Mouse (Mus musculus) adrenal gland, postnatal 25 days (tissue): ENCODE data around the gene Ado. TPM values are rescaled to one million over a fixed set of nuclear protein-coding genes. Genes with fewer than 3 reads are reported as not detected.

Experiments
- DNase-seq: peaks from one replicate; pipeline ENCODE4 v3.0.0; 2021; ENCODE audit warnings: mixed read lengths
- long read RNA-seq: library from polyadenylated mRNA; stranded (forward); transcript quantifications from one replicate; pipeline ENCODE4 v2.0.0, GENCODE M21; 2021
- total RNA-seq: library from RNA; stranded (reverse); gene quantifications from 2 replicates; pipeline ENCODE4 v1.2.3, GENCODE M21; 2021

The Ado gene
- total RNA-seq, result 31.5 and 31.7 TPM in 2 replicates
- long read RNA-seq, full-length matches to known transcripts, result 39 of 39 reads
- long read RNA-seq, partial matches to known transcripts, result 0 of 39 reads
- long read RNA-seq, other reads (novel, unspliced or antisense), result 0 of 39 reads

DNA sequence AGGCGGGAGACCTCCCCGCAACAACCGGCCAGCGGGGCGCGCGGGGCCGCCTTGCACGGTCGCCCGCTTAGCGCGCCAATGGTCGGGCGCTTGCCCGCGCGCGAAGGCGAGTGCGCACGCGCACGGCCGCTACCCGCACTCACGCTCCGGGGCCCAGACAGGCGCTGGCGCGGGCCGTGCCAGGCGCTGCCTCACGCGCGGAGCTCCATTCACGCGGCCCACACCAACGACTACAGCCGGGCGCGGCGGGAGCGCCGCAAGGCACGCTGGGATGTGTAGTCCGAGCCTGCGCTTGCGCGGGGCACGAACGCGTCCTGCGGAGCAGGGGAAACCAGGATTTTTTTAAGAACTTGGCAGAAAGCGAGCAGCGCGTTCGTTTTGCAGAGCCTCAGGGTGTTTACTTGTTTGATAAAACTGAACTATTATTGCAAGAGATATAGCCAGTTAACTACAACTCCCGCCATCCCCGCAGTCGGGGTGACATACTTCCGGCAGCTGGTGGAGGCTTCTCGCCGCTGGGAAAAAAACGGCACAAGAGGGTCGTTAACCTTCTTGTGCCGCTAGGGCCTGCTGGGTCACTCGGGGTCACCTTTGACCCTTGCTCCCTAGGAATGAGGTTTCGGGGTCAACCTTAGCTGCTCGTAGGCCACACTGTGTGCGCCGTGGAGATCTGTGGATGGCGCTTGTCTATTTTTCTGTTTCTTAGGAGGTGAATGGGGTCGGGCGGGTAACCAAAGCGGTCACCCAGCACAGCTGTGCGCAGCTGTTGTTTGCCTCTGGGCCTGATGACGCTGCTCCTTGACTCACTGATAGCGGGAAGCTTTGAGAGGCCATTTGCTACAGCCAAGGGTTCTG, at the start of gene Ado:
Gene Ado, minus strand, starts transcription at position 79 of the 855 bp plus-strand sequence.
- DNase-seq, result peak; percentile 90

DNA sequence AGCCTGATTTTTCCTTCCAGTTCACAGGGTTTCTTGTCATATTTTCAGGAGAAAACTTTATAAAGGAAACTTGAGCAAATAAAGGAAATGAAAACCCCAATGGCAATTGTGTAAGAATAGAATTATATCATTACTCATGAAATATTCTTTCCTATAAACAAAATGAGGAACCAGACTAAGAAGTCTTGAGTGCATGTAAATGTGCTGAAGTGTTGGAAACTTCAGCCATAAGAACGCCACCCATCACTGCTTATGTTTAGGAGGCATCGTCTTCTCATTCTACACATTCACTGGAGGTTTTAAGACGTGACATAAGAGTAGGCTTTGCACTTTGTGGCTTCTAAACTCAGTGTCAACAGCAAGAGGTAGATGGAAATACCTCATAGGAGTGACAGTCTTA, 46.5 kb upstream of the Ado start:
- DNase-seq, result no peak

DNA sequence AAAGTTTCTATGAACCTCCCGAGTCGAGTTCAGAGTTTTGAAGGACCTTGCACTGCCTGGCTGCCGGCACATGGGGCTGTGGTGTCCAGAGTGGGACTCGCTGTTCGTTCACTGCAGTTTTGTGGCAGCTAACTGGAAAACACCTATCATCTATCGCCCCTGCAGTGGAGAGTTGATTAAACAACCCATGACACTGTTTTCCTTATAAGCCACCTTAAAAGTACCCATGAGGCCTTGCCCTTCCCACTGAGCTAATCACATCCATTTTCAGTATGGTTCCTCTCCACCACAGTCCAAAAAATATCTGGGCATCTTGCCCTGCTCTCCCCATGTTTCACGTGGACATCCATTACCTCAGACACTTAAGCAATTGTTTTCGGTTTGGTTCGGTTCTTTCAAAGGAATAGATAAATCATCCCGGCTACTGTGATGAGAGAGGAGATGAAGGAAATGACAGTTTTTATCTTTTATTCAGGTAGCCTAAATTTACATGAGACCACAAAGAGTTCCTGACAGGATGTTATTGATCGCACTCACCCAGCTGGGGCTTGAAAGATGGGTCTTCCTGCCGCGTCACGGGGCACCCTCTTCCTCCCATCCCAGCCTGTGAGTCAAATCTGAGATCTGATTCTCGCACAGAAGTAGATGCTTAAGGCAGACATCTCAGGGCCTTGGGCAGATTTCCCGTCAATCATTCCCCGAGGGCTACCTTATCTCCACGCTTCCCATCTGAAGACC, 37.3 kb upstream of the Ado start:
- DNase-seq, result no peak

DNA sequence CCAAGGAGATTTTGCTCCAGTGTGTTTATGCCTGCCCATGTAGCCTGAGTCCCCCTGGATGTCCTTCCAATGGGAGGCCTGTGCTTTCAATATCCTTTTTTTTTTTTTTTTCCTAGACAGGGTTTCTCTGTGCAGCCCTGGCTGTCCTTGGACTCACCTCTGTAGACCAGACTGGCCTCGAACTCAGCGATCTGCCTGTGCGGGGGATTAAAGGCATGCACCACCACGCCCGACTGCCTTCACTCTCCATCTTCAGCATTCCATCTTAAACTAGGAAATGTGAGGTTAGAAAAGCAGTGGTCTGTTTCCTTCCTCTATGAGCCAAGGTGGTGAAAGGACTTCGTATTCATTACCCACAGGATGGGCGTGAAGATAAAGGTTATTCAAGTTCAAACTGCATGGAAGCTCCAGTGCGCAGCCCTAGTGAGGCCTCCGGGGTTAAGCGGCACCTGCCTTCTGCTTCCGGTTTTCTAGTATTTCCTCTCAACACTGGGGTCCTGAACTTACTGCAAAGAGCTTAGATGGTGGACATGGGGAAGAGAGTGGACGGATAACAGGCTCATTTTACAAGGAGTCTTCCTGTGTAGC, 33.0 kb upstream of the Ado start:
- no peak for DNase-seq

DNA sequence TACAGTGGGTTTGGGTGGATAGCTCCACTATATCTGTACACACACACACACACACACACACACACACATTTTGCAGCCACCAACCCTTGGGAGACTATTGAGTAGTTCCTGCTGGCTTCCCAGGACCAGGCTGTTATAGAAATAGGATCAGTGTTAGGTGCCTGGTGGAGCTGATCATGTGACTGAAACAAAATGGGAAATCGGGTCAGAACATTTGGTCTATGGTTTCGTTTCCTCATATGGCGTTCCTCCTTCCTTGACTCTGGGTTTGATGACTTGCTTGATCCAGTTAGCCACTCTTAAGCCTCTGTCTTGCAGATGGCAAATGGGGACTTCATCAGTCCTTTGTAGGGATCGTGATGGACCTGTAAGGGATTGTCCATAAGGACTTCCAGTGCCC, 31.1 kb upstream of the Ado start:
- no peak for DNase-seq

DNA sequence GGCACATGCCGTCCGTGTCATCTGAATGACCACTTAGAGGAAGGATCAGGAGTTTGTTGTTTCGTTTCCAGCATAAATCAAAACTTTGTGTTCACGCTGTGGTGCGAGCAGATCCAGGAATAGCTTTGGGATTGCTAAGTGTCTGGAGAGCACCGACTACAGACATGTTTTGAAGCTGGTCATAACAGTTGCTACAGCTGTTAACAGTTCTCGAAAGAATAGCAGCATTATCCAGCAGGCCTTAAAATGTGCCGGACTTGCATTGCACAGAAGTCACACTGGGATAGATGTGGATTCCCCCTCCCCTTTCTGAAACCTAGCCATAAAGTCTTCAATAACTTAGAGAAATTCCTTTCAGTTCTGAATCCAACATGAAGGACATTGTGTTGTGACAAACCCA, 24.6 kb upstream of the Ado start:
- no peak for DNase-seq

DNA sequence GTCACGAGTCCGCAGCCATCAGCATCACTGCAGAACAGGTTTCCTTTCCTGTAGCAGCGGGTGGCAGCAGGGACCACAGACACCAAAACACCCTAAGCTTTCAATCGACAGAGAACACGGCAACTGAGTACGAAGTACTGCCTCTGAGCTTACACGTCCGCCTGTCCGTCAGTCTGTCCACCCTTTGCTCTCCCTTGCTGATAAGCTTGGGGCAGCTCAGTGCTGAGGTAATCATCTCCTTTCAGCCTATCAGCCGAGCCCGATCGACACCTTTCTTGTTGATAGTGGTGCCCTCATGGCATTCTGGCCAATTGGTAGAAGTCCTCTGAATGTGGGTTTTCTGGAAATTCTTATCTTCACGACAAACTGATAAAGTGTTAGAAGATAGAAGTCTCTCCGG, 22.7 kb upstream of the Ado start:
- no peak for DNase-seq

DNA sequence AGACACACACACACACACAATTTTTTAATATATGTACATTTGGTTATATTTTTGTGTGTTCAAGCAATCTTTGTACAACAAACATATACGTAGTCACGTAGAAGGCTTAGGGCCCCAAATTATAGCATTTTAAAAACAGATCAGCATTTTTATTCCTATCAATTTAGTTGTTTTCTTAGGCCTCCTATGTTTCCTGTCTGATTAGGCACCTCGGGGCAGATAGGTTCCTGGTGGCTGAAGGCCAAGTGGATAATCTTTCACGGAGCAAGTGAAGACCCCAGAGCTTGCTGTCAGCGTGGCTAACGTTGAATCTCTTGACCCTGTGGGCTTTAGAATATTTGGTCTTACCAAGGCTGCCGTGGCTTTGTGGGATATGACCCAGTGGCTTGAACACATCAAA, 20.8 kb upstream of the Ado start:
- DNase-seq, result no peak

DNA sequence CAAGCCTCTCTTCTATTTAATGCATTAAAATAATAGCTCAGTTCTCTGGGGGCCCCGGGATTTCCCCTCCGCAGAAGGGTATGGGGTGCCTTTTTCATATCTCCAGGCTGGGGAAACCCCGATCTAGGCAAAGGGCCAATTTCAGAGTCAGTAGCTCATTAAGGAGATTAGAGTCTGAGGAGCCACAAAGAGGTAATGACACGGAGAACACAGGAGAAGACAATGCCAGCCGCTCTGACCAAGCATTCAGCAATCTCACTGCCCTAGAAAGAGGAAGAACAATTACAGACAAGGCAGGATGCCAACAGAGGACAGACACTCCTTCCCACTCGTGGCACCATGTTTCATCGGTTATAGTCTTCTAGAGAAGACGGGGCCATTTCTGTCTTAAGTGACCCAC, 17.3 kb upstream of the Ado start:
- no peak for DNase-seq

DNA sequence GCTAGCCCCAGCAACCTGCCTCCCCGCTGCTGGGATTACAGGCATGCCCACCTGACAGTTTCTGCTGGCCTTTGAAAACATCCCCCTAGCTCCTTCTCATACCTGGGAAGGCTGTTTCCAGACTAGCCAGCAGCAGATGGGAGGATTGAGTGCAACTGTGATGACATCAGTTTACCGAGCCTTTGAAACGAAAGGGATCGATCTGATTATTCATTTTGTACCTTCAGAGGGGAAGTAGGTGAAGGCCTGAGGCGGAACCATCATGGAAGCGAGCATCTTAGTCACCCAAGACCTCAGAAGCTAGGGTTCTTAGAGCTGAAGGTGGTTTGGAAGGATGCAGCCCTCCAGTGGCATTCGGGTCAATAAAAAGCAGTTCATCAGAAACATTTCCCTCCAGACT, 15.8 kb upstream of the Ado start:
- no peak for DNase-seq

DNA sequence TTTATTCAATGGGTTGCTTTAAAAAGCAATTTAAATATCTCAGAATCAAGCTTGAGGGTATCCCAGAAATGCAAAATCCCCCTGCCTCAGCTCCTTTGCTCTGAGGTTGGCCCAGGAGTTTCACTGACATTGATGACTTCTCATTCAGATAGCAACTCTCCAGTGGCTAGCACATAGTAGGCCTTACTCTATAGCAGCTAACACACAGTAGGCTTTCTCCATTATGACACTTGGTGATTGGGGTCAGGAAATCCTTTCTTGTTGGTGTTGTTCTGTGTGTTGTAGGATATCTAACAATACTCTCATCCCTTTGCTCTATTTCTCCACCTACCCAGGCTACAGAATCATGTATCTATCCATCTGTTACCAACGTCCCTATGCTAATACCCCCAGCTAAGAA, 12.4 kb upstream of the Ado start:
- DNase-seq, result no peak

DNA sequence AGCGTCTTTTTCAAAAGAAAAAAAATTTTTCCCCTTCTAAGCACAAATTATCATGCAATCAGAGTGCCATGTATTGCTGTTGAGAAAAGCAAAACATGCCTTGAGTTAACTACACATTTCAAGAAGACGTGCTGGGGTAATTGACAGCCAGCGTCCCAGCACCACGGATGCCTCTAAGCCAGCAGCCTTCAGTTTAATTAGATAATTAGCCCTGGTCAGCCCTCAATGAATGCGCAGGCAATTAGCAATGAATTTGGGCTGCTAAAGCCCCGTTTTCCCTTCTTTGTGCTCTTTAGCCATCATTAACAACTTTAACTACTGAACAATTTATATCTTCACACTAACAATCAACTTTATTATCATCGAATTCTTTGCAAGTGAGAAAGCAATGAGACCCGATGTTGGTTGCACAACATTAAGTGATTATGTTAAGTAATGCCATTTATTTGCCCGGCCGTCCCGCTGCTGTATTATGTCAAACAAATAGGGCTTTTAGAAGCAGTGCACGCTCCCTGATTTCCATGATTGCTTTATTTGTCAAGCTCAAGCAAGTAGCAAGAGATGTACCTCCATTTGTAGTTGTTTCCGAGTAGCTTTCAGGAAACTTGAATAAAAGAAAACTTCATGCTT, 11.1 kb upstream of the Ado start:
- no peak for DNase-seq

DNA sequence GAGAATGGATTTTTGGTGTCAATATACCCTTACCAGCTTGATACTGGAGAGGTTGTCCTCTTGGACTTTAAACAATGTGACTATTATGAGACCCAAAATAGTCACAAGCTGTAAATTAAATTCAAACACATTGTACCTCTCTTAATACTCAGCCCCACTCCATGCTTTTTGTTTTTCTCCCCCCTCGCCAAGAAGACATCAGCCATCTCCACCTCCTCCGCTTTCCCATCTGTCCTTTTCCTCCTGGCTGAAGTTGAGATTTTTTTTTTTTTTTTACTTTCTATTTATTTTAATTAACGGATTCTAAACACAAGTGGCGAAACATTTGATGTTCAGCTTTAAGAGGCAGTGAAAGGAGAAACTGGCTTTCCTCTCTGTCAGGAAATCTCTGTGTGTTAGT, 9.3 kb upstream of the Ado start:
- no peak for DNase-seq

DNA sequence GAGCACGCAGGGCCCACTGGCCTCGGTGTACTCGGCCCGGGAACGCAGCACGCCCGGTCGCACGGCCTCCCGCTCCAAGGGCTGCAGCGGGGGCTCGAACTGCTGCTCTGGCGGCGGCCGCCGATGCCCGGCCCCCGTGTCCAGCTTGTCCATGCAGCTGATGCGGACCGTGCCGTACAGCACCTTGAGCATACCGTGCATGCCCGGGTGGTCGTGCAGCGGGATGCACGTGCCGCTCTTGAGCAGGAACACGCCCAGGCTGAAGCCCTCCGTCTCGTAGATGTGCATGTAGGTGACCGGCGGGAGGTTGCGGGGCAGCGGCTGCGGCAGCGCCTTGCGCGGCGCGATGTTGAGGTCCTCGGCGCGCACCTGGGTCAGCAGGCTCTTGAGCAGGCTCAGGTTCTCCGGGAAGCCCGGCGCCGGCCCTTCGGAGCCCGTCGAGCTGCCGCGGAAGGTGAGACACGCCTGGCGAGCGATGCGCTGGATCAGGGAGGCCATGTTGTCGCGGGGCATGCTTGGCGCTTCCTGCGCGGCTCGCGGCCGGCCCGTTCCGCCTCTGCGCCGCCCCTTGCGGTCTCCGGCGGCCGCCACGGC, 397 bp downstream of the Ado start:
- peak; percentile 16 for DNase-seq

DNA sequence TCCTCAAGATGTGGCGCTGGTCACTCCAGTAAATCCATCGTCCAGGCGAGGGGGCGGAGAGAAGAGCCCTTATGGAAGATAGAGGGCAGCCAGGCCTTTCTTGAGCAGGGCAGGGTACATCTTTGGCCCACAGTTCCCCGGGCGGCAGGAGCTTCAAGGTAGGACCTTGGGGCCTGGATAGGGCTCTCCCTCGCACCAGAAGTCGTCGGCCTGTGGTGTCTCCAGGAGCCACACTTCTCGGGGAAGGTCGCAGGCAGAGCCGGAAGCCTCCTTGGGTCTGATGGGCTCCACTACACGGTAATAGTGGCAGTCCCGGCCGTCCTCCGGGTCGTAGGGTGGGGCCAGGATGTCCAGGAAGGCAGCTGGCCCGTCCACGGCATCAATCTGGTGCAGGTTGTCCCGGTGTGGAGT, 900 bp downstream of the Ado start:
- DNase-seq, result peak; percentile 14

DNA sequence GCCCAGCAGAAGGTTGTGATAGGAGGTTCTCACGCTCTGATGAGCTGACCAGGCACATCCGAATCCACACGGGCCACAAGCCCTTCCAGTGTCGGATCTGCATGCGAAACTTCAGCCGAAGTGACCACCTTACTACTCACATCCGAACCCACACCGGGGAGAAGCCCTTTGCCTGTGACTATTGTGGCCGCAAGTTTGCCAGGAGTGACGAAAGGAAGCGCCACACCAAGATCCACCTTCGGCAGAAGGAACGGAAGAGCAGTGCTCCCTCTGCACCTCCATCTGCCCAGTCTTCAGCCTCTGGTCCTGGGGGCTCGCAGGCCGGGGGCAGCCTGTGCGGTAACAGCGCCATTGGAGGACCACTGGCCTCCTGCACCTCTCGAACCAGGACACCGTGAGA, 8.2 kb downstream of the Ado start:
- no peak for DNase-seq

DNA sequence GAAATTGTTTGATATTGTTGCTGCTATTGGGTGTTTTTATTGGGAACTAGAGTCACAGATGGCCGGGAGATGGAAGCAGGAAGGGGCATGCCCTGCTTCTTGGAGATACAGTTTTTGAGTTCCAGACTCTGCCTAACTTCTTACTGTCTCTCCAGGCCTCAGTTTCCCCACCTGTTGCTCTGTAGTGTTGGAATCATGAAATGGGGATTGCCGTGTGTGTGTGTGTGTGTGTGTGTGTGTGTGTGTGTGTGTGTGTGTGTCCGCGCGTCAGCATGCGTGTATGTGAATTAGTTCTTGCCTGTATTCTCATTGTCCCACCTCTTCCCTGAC, 9.4 kb downstream of the Ado start:
- DNase-seq, result no peak

DNA sequence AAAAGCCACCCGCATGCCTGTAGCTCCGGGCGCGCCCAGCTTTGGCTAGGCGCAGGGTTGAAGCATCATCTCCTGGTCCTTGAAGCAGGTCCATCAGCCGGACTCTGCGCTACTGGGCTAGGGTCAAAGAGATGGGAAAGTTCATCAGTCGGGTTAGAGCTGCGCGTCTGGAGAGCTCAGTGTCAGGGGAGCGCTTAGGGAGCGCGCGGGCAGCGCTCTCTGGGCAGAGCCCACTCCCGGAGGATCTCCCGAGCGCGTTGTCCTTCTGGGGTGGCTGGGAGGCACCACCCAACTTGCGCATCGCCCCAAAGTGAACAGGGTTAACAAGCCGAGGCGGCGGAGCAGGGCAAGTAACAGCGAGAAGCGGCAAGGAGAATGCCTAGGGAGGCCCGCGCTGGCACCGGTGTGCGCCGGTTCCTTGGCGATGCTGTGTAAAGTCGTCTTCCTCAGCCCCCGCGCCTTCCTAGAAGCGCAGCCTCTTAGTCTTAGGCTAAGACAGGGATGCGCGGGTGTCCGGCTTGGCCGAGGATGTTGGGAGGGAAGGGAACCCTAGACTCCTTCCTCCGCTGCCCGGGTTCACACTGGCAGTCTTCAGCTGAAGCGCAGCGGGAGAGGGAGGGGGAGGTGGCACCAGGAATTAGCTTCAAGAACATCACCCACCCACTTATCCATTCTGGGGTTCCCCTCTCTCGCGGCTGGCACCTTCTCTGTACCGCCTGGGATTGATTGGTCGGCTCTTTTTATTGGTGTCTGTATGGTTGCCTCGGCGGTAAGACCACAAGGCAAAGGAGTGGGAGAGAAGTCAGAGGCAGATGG, 10.0 kb downstream of the Ado start:
- no peak for DNase-seq

DNA sequence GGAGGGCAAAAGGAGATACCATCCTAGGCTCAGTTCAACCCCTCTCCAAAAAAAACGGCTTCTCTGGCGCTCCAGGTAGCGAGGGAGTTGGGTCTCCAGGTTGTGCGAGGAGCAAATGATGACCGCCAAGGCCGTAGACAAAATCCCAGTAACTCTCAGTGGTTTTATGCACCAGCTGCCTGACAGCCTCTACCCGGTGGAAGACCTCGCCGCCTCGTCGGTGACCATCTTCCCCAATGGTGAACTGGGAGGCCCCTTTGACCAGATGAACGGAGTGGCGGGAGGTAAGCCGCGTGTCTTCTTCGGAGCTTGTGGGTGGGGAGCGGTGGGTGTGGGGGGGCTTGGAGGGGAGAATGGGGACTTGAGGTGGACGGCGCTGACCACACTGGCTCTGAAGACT, 10.6 kb downstream of the Ado start:
- no peak for DNase-seq

DNA sequence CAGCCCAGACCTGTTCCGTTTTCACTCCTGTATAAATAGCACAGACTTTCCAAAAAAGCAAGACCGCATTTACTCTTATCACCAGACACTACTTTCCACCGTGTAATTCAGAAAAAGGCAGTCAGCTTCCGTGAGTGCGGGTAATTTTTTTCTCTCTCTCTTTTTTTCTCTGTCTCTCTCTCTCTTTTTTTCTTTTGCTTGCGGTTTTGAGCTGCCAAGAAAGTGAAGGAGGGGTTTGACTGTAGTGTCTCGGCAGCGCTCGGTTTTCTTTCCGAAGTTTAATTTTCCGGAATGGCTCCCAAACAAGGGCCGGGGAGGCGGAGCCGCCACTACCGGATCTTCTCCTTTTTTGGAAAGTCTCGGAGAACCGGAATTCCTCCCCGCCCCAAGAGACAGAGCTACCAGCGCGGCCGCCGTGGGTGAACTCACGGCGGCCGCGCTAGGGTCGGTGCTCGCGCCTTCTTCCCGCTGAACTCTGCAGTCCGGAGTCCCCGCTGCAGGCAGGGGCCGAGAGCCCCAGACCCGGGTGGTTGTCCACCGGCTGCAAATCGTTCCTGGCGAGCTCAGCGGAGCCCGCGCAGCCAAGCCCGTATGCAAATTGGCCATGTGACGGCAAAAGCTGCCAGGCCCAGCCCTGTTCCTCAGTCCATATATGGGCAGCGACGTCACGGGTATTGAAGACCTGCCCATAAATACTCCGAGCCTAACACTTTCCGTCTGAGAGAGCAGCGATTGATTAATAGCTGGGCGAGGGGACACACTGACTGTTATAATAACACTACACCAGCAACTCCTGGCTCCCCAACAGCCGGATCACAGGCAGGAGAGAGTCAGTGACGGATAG, 11.4 kb downstream of the Ado start:
- peak; percentile 84 for DNase-seq
